Mouse (Mus musculus): ENCODE measurements at regions not wholly inside any gene's neighbourhood (a gene's known extent, or its start where the extent isn't known, plus 50 kb on each side); places are given as distances from the start of the nearest gene placed in this dataset.

- Histone ChIP-seq H3K9me3 (ENCODE audit: control insufficient read depth, low read length) (no peaks in the 10 kb centered on the region), H3K27me3 (ENCODE audit: control insufficient read depth, insufficient read depth, low read length) (no peaks in the 10 kb centered on the region), H3K4me3 (ENCODE audit: low read depth, low read length) (no peak overlapping the region), H3K4me1 (replicated peaks; ENCODE audit: control insufficient read depth, insufficient read depth) (no peaks in the 10 kb centered on the region), H3K36me3 (ENCODE audit: control insufficient read depth, insufficient read depth, low read length) (no peaks in the 10 kb centered on the region), H3K4me2 (replicated peaks; ENCODE audit: low read depth) (no peak overlapping the region), H3K9ac (ENCODE audit: low read length) (no peak overlapping the region), H3K27ac (replicated peaks) (no peak overlapping the region)
- DNase-seq (ENCODE audit: low spot score) (no peak), ATAC-seq (ENCODE audit: low FRiP score, low TSS enrichment) (no peak)
- 84% methylated on average over 1 of the region's 1 CpGs for WGBS
- TF ChIP-seq CTCF (IDR thresholded peaks at IDR 0.05; ENCODE audit: low read depth) = no peak
- no peak for TF ChIP-seq EP300 (optimal IDR thresholded peaks at IDR 0.05)
Observed at GRCm38 (mm10) chr15:11578331-11578730, 178.9 kb upstream of the Tars start.

GRCm38 (mm10) chr15:11574359-11574758 is 174.9 kb upstream of the Tars start:
- Histone ChIP-seq H3K9ac (ENCODE audit: low read length) (no peak overlapping the region), H3K4me2 (replicated peaks; ENCODE audit: low read depth) (no peak overlapping the region), H3K9me3 (ENCODE audit: control insufficient read depth, low read length) (no peaks in the 10 kb centered on the region), H3K27ac (replicated peaks) (no peak overlapping the region), H3K27me3 (ENCODE audit: control insufficient read depth, insufficient read depth, low read length) (no peaks in the 10 kb centered on the region), H3K36me3 (ENCODE audit: control insufficient read depth, insufficient read depth, low read length) (no peaks in the 10 kb centered on the region), H3K4me1 (replicated peaks; ENCODE audit: control insufficient read depth, insufficient read depth) (no peaks in the 10 kb centered on the region), H3K4me3 (ENCODE audit: low read depth, low read length) (no peak overlapping the region)
- ATAC-seq (ENCODE audit: low FRiP score, low TSS enrichment) (no peak), DNase-seq (ENCODE audit: low spot score) (no peak)
- no peak for TF ChIP-seq CTCF (IDR thresholded peaks at IDR 0.05; ENCODE audit: low read depth)
- TF ChIP-seq EP300 (optimal IDR thresholded peaks at IDR 0.05) = no peak
- WGBS = 66% methylated on average over 2 of the region's 2 CpGs

GRCm38 (mm10) chr15:11573496-11573895 is 174.0 kb upstream of the Tars start:
- Histone ChIP-seq H3K27me3 (ENCODE audit: control insufficient read depth, insufficient read depth, low read length) (no peaks in the 10 kb centered on the region), H3K4me2 (replicated peaks; ENCODE audit: low read depth) (no peak overlapping the region), H3K9ac (ENCODE audit: low read length) (no peak overlapping the region), H3K36me3 (ENCODE audit: control insufficient read depth, insufficient read depth, low read length) (no peaks in the 10 kb centered on the region), H3K4me3 (ENCODE audit: low read depth, low read length) (no peak overlapping the region), H3K27ac (replicated peaks) (no peak overlapping the region), H3K4me1 (replicated peaks; ENCODE audit: control insufficient read depth, insufficient read depth) (no peaks in the 10 kb centered on the region), H3K9me3 (ENCODE audit: control insufficient read depth, low read length) (no peaks in the 10 kb centered on the region)
- WGBS = 59% methylated on average over 2 of the region's 2 CpGs
- ATAC-seq (ENCODE audit: low FRiP score, low TSS enrichment) (no peak), DNase-seq (ENCODE audit: low spot score) (no peak)
- TF ChIP-seq CTCF (IDR thresholded peaks at IDR 0.05; ENCODE audit: low read depth) = no peak
- no peak for TF ChIP-seq EP300 (optimal IDR thresholded peaks at IDR 0.05)

- no peak for DNase-seq (ENCODE audit: low spot score)
- WGBS = 62% methylated on average over 4 of the region's 4 CpGs
Observed at GRCm38 (mm10) chr15:11572063-11572462, 172.6 kb upstream of the Tars start.

GRCm38 (mm10) chr15:11565503-11566031 is 166.1 kb upstream of the Tars start:
- ATAC-seq (ENCODE audit: low FRiP score, low TSS enrichment) = no peak
- Histone ChIP-seq H3K9ac (ENCODE audit: low read length) (no peak overlapping the region), H3K4me2 (replicated peaks; ENCODE audit: low read depth) (no peak overlapping the region; the same call in 1 of the 2 replicates), H3K4me1 (replicated peaks; ENCODE audit: control insufficient read depth, insufficient read depth) (no peaks in the 10 kb centered on the region), H3K9me3 (ENCODE audit: control insufficient read depth, low read length) (no peaks in the 10 kb centered on the region), H3K36me3 (ENCODE audit: control insufficient read depth, insufficient read depth, low read length) (no peaks in the 10 kb centered on the region), H3K4me3 (ENCODE audit: low read depth, low read length) (no peak overlapping the region), H3K27me3 (ENCODE audit: control insufficient read depth, insufficient read depth, low read length) (no peaks in the 10 kb centered on the region), H3K27ac (replicated peaks) (no peak overlapping the region)
- 28% methylated on average over 10 of the region's 10 CpGs for WGBS
- peak; percentile 13 for DNase-seq (ENCODE audit: low spot score)
- no peak for TF ChIP-seq CTCF (IDR thresholded peaks at IDR 0.05; ENCODE audit: low read depth)
- TF ChIP-seq EP300 (optimal IDR thresholded peaks at IDR 0.05) = no peak

More at GRCm38 (mm10) chr15:11572063-11572462, 172.6 kb upstream of the Tars start:
- H3K4me3 ChIP-seq (ENCODE audit: low read depth, low read length) = no peak overlapping the region
- H3K27me3 ChIP-seq (ENCODE audit: control insufficient read depth, insufficient read depth, low read length) = no peaks in the 10 kb centered on the region
- H3K4me2 ChIP-seq (replicated peaks; ENCODE audit: low read depth) = no peak overlapping the region
- H3K9me3 ChIP-seq (ENCODE audit: control insufficient read depth, low read length) = no peaks in the 10 kb centered on the region
- H3K36me3 ChIP-seq (ENCODE audit: control insufficient read depth, insufficient read depth, low read length) = no peaks in the 10 kb centered on the region
- no peak overlapping the region for H3K9ac ChIP-seq (ENCODE audit: low read length)
- H3K27ac ChIP-seq (replicated peaks) = no peak overlapping the region
- TF ChIP-seq CTCF (IDR thresholded peaks at IDR 0.05; ENCODE audit: low read depth) (no peak), EP300 (optimal IDR thresholded peaks at IDR 0.05) (no peak)
- no peak for ATAC-seq (ENCODE audit: low FRiP score, low TSS enrichment)
- H3K4me1 ChIP-seq (replicated peaks; ENCODE audit: control insufficient read depth, insufficient read depth) = no peaks in the 10 kb centered on the region

- Histone ChIP-seq H3K27ac (replicated peaks) (no peak overlapping the region), H3K9ac (ENCODE audit: low read length) (no peak overlapping the region), H3K9me3 (ENCODE audit: control insufficient read depth, low read length) (no peaks in the 10 kb centered on the region), H3K4me2 (replicated peaks; ENCODE audit: low read depth) (no peak overlapping the region), H3K27me3 (ENCODE audit: control insufficient read depth, insufficient read depth, low read length) (no peaks in the 10 kb centered on the region), H3K4me3 (ENCODE audit: low read depth, low read length) (no peak overlapping the region), H3K4me1 (replicated peaks; ENCODE audit: control insufficient read depth, insufficient read depth) (no peaks in the 10 kb centered on the region), H3K36me3 (ENCODE audit: control insufficient read depth, insufficient read depth, low read length) (no peaks in the 10 kb centered on the region)
- ATAC-seq (ENCODE audit: low FRiP score, low TSS enrichment) (no peak), DNase-seq (ENCODE audit: low spot score) (no peak)
- no peak for TF ChIP-seq CTCF (IDR thresholded peaks at IDR 0.05; ENCODE audit: low read depth)
- TF ChIP-seq EP300 (optimal IDR thresholded peaks at IDR 0.05) = no peak
- 10% methylated on average over 2 of the region's 2 CpGs for WGBS
Observed at GRCm38 (mm10) chr15:11552568-11552967, 153.1 kb upstream of the Tars start.

Measured in stomach, postnatal 0 days (tissue).